Mouse (Mus musculus) C3H10T1/2 (cell line): ENCODE results near the gene Eif2b3. TPM values are rescaled to one million over a fixed set of nuclear protein-coding genes. Genes with fewer than 3 reads are reported as not detected.

ENCODE experiments used
- polyA plus RNA-seq, 2 experiments: library from polyadenylated mRNA; unstranded; fragments of >200 nt; fragmentation: generic; extraction: Trizol; gene quantifications; one replicate each; pipeline ENCODE4 v1.2.1; 2012; ENCODE audit warnings: missing spikeins in 2 of 2

Eif2b3 gene
- 10 to 100 TPM; 13.2 to 16.0 TPM for polyA plus RNA-seq

DNA sequence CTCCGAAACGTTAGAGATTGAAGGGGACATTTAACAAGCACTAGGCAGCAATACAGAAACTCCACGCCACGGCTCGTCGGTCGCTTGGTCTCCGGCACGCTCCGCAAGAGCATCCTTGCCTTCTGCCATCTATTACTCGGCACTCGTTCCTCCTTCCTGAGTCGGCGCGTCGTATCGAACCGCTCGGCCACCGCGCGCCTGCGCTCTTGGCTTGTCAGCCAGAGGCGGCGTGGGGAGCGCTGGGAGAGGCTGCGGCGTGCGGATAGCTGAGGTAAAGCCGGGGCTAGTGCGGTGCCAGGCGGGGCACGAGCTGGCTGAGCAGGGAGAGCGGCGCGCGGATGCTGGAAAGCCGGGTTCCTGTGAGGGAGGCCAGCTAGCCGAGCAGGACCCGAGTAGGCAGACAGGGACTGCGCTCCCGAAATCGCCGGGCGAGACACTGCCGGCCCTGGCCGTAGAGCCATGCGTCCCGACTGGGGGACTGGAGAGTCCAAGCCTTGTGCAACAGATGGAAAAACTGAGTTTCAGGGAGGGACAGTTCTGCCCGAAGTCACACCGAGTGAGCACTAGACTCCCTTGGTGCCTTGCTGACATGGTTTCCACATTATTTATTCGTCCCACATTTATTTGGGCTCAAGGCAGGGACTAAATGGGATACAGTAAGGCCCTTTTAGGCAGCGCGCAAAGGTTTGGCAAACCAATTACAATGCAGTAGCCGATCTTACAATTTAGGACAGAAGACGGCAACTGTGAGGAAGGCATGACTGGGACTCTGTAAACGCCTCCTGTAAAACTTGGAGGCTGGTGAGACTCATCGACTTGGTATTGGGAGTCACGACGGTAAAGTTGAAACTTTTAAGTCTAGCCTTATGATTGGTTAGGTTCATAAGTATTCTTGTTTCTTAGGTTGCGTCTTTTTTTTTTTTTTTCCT, at the start of gene Eif2b3:
Gene Eif2b3 (plus strand): TSS at position 197 of the 929 bp plus-strand sequence.

DNA sequence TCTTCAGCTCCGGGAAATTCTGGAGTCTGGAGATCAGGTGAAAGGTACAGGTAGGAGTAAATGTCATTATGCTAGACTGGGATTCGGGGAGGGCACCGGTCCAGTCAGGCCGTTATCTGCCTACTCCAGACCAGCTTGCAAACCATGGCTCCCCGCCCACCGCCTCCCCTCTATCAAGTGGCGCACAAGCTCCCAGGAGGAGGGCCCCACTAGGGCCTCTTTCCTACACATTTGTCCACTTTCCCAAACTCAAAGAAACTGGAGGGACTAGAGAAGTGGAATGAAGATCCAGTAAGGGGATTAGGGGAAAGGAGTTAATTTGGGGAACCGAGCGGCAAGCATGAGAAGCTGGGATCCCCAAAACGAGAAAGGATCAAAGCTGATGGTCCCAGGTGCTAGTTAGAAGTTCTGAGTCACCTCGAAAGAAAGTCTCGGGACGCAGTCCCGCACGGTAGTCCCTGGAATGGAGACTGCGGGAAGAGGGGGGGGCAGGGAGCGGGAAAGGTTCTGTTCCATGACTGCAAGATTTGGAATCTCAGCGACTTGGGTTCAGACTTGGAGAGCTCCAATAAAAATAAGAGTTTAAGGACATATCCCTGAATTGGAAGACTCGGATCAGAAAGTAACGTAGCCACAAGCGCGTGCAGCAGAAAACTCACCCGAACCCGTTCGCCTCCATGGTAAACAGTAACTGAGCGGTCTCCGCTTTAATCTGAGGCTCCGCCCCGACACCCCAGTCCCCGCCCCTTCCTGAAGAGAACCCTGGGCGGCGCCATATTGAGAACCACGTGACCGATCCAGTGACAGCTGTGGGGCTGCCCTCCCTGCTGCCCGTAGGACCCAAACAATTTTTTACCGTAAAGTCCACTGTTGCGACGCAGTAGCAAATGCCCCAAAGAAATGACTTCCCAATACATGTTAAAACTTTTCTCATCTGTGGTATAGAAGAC, 25.3 kb upstream of the Eif2b3 start, which contains the start of gene Urod:
Gene Urod (minus strand): TSS at position 742 of the 950 bp plus-strand sequence.

DNA sequence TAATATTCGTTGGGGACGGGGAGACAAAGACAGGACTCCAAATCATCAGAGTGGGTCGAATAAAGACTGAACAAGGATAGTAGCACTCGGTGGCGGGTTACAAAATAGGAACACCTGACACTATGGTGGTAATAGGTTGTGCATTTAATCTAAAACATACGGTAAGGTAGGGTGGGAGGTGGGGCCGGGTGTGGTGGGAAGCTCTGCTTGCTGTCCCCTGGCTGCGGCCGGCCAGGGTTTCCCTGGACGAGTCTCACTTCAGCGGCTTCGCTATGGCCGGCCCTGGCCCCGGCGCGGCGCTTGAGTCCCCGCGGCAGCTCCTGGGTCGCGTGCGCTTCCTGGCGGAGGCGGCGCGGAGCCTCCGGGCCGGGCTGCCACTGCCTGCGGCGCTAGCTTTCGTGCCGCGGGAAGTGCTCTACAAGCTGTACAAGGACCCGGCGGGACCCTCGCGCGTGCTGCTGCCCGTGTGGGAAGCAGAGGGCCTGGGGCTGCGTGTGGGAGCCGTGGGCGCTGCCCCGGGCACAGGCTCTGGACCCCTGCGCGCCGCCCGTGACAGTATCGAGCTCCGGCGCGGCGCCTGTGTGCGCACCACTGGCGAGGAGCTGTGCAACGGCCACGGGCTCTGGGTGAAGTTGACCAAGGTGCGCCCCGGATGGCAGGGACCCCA, 23.9 kb upstream of the Eif2b3 start, which contains the start of gene Hectd3:
Gene Hectd3 (plus strand): TSS at position 187 of the 667 bp plus-strand sequence.

DNA sequence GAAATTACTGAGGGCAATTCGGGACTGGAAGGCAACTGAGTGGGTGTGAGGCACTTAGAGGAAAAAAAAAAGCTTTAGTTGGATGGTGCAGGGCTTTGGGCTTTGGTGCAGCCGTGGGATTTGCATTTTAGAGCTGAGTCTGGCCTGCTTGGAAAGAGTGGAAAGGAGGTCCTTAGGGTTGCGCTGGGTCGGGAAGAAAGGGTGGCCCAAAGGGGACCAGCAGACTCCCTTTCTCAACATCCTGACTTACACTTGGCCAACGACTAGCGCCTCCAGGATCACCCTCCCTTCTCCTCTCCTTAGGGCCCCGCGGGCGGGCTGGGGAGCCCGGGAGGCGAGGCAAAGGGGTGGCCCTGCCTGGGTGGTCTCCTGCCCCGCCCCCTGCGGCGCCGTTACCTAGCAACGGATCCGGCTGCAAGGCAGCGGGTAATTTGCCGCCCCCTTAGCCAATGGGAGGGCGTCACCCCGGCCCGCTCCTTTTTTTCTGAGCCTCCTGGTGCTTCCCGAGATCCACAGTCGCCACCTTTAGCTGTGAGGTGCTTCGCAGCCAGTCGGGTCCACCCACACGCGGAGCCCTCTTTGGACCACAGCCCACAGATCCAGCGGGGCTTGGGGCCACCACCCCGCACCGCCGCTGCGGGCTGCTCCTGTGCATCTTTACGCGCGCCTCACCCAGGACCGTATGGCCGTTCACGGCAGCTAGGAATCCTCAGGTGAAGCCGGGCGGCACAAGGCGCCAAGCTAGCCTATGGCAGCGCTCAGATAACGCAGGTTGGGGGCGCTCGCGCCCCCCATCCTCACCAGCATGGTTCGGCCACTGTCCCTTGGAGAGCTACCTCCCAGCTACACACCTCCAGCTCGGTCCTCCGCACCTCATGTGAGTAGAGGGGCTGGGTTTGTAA, 76.6 kb downstream of the Eif2b3 start, which contains the start of gene Ptch2:
Gene Ptch2 (plus strand): TSS at position 525 of the 902 bp plus-strand sequence.

DNA sequence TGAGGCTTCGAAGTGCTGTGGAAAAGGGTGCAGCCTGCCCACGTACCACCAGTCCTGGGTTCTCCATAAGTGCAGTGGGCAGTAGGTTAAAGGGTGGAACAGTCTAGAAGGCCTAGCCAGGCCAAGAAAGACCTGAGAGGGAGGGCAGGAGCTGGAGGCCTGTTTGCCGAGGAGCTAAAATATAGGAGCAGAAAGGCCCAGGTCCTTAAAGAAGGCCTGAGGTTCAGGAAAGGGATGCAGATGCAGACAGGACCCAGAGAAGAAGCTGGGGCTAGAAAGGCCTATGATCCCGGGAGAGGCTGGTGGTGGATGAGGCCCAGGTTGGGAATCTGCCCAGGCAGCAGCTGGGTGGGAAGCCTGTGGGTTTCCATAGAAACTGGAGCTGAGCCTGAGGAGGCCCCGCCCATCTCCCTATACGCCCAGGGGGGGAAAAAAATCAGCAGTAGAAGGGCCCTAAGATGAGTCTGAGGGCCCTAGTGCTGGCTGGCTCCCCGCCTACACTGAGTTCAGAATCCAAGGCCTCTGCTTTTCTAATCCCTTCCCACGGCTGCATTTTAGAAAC, 106.2 kb downstream of the Eif2b3 start, which contains the start of gene Btbd19:
Gene Btbd19 (minus strand): TSS at position 378 of the 562 bp plus-strand sequence.

DNA sequence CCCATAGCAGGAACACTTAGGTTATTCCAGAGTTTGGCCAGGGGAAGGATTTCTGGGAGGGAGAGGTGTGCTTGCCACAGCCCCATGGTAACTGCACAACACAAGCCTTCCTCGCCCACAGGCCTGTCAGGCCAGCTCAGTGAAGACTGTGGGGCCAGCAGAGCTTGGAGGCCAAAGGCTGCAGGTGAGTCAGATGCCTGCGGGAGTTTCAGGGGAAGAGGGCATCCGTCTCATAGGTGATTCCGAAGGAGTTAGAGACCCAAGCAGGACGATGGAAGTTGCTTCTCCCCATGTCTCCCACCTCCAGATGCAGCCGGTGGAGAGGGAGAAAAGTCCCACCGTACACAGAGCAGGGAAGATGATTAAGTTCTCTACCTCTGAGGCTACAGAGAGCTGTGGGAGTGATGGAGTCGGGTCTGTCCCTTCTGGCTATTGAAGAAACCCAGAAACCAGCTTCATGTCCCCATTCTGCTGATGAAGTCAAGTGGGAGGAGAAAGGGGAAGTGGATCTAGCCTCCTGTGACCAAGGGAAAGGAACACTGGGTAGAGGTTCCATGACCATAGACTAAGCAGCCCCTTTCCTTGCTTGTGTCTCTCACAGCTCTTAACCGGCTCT, 107.6 kb downstream of the Eif2b3 start, which contains the start of gene Tctex1d4:
Gene Tctex1d4 (plus strand): TSS at position 120 of the 616 bp plus-strand sequence.

DNA sequence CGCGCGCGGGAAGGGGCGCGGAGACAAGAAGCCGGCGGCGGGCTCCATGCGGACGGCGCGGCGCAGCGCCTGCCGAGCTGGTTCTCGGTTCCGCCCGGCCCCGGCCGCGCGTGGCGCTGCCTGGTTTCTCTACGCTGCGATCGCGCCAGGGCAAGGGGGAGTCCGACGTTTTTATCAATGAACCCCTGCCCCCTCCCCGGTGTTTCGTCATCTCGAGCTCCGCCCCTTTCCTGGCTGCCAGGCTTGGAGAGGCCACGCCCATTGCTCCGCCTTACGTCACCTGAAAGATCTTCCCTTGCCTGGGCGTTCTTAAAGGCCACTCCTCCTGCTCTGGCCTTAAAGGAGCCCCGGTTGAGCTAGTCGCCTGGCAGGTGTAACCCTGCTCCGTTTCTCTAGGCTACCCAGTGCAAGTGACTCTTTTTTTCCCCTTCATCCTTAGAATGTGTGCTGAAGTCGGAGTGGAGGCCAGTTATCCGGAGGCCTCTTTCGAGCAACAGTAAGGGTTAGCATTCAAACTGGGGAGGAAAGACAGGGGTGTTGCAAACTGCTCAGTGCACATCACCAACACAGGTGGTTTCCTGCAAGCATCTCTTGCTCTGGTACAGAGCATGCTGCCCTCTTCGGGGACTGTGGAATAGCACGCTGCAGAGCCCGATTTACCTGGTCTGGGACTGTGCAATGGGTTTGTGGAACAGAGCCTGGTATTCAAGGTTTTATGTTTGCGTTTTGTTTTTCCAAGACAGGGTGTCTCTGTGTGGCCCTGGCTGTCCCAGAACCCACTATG, 114.8 kb downstream of the Eif2b3 start, which contains the start of gene Plk3:
Gene Plk3 (minus strand): TSS at position 147 of the 784 bp plus-strand sequence.

Other genes starting within 250 kb of the Eif2b3 start
- 10 to 100 TPM in 1 of 2 experiments, 1 to 10 TPM in 1; 5.7 to 18.4 TPM for gene Toe1, start 211.8 kb upstream of the Eif2b3 start, polyA plus RNA-seq
- gene Mutyh, start 211.7 kb upstream of the Eif2b3 start, polyA plus RNA-seq, result 1 to 10 TPM; 5.3 to 5.8 TPM
- gene Hpdl, start 197.7 kb upstream of the Eif2b3 start, polyA plus RNA-seq, result 1 to 10 TPM in 1 of 2 experiments, under 1 TPM in 1; 0.70 to 1.7 TPM
- gene Zswim5, start 142.0 kb upstream of the Eif2b3 start, polyA plus RNA-seq, result under 1 TPM in 1 of 2 experiments, not detected in 1; 0.01 TPM
- 10 to 100 TPM; 53.6 to 69.9 TPM for gene Urod, start 25.0 kb upstream of the Eif2b3 start, polyA plus RNA-seq
- gene Hectd3, start 24.1 kb upstream of the Eif2b3 start, polyA plus RNA-seq, result 10 to 100 TPM in 1 of 2 experiments, 1 to 10 TPM in 1; 7.1 to 16.1 TPM
- under 1 TPM; 0.11 to 0.14 TPM for gene Ptch2, start 76.7 kb downstream of the Eif2b3 start, polyA plus RNA-seq
- 10 to 100 TPM in 1 of 2 experiments, 1 to 10 TPM in 1; 7.6 to 24.3 TPM for gene Btbd19, start 106.3 kb downstream of the Eif2b3 start, polyA plus RNA-seq
- 1 to 10 TPM in 1 of 2 experiments, under 1 TPM in 1; 0.87 to 1.9 TPM for gene Tctex1d4, start 107.4 kb downstream of the Eif2b3 start, polyA plus RNA-seq
- gene Plk3, start 114.6 kb downstream of the Eif2b3 start, polyA plus RNA-seq, result 1 to 10 TPM; 6.1 to 6.7 TPM
- gene Rps8, start 136.8 kb downstream of the Eif2b3 start, polyA plus RNA-seq, result 1,000 to 10,000 TPM; 2,649 to 6,666 TPM
- 10 to 100 TPM; 11.1 to 47.8 TPM for gene Kif2c, start 163.2 kb downstream of the Eif2b3 start, polyA plus RNA-seq
- 10 to 100 TPM; 14.6 to 70.4 TPM for gene Tmem53, start 232.5 kb downstream of the Eif2b3 start, polyA plus RNA-seq
- 1 to 10 TPM in 1 of 2 experiments, not detected in 1; 1.5 TPM for gene Armh1, start 232.7 kb downstream of the Eif2b3 start, polyA plus RNA-seq